Mouse (Mus musculus): Measurements from ENCODE around the gene Col18a1.

The Col18a1 gene

GRCm38 (mm10) chr10:77048196-77048595 lies 118.2 kb downstream of the Col18a1 start:
- DNase-seq: no peak

DNA sequence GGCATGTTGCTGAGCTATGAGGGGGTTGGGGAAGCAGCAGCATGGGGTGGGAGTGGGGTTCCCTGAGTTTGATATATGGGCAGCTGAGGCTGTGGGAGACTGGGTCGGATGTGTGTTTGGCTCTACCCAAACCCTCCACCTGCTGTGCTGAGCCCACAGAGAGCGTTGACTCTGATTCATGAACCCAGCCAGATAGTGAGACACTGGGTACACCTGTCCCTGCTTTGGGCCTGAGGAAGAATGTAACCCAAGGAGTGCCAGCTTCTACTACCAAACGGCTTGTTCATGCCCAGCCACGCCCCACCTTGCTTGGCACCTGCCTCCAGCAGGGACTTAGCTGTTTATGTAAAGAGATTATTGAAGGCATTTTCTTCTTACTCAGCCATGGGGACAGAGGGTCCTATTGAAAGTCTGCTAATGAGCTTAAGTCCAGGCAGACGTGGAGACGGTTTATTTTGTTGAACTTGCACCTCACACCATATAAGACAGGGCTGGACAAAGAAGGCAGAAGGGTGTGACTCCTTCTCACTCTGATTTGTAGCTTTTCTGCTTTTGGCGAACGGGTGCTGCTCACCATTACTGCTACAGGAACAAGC lies 127.7 kb downstream of the Col18a1 start:
- no peak for DNase-seq

DNA sequence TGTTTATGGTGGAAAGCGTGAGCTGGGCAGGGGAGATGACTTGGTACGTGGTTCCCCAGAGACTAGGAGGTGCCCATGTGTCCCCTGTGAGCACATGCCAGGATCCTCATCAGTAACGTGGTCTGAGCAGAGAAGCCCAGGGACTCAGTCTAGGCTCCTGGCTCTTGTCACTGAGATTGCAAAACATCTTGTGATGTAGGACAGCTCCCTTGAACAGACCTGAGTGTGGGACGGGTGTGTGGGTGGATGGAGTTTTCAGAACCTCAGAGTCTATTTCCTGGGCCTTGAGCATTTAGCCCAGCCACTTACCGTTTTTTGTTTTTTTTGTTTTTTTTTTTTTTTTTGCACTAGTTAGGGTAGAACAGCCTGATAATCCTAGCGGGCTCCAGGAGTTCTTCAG lies 130.9 kb downstream of the Col18a1 start:
- no peak for DNase-seq

DNA sequence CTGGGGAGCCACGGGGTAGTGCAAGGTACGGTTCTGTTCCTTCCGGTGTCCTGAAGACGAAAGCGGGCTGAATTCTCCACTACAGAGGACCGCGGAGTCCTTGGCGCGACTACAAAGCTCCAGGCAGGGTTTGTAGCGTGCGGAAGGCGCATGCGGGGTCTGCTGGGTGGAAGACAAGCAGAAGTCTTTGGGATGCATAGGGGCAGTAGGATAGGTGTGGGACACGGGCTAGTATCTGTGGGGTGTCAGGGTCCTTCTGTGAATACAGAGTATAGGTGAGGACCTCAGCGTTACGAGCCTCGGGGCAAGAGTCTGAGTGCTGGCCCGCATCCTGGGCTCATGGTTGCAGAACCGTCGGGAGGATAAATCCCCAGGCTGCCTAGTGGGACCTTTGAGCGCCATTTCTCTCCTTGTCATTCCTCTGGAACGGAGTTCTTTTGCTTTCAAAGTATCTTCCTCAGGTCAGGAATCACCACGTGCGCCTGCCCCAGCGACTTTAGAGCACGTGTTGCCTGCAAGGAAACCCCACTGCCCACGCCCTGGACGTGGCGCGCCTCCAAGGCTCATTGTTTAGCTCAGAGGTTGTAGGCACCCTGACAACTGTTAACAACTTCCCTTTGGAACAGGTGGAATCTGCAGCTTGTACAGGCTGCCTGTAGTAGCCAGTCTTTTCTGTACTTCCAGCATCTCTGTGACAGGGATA lies 132.9 kb downstream of the Col18a1 start:
- peak; percentile 69 to 71 for DNase-seq

DNA sequence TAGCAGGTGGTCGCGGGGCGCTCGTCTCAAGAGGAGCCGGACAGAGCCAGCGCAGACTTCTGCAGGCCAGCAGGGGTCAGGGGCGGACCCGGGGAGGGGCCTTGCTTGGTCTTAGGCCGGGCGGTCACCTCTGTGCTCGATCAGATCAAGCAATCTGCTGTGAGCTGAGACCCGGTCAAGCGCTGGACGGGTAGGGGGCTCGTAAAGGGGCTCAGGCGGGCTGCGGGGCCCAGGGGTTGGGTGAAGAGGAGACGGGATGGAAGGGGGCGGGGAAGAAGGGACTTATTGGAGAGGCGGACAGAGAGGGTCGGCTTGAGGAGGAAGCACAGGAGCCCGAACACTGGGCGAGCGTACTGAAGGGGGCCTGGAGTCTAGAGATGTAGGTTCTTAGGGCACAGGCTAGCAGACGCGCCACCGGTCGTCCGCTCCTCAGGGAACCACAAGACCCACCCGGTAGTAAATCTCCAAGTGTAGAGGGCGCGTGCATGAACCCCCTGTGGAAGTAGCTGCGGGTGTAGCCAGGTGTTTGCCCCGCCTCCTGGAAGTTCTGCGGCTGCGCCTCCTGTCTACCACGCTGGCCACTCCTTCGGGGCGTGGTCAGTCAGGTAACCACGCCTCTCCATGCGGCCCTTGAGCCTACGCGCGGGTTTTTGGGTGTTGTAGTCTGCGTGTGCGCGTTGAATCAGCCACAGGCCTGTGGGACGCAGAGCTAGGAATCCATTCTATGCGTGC lies 133.6 kb downstream of the Col18a1 start:
- peak; percentile 94 to 95 for DNase-seq

DNA sequence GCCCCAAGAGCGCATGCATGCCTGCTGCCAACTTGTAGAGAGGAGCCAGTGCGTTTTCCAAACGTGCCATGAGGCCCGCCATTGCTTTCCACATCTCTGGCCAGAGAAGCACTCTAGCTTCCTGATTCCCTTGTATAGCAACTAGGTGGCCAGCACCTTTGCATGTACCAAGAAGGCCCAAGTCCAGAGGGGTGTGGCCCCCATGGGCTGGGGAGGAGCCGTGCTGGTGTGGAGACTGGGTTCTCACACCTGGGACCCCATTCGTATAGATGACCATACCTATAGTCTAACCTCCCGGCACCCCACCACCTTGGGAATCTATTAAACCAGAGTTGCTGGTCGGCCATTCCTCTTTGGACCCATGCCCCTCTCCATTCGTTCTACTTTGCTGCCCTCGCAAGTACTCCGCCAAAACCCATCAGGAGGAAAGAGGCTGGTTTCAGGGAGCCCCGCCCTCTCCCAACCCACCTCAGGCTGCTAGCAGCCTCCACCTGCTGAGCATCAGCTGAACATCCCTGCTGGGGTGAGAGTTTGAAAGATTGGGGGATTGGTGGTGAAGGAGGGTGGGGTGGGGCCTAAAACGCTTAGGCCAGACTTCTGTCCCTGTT lies 134.5 kb downstream of the Col18a1 start, which contains the start of gene Slc19a1:
Gene Slc19a1 (plus strand): TSS at position 474 of the 608 bp plus-strand sequence.
- DNase-seq: no peak

- DNase-seq: no peak
These were observed 135.7 kb downstream of the Col18a1 start for GRCm38 (mm10) chr10:77030666-77031065.

DNA sequence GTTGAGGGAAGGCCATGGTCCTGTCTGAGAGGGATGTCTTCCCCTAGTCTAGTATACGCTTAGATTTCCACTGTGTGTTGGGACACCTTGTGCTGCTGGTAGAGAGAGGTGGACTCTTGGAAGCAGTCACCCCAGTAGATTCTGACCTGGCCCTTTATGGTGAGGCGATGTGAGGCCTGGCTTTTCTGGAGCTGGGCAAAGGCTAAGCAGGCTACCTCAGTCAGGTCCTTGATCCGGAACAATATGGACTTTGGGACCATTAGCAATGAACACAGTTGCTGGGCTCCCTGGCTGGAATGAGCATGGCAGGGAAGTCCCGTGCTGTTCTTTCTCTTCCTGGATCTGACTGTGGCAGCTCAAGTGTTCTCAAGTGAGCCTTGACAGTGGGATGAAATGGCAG lies 136.6 kb downstream of the Col18a1 start:
- no peak for DNase-seq

DNA sequence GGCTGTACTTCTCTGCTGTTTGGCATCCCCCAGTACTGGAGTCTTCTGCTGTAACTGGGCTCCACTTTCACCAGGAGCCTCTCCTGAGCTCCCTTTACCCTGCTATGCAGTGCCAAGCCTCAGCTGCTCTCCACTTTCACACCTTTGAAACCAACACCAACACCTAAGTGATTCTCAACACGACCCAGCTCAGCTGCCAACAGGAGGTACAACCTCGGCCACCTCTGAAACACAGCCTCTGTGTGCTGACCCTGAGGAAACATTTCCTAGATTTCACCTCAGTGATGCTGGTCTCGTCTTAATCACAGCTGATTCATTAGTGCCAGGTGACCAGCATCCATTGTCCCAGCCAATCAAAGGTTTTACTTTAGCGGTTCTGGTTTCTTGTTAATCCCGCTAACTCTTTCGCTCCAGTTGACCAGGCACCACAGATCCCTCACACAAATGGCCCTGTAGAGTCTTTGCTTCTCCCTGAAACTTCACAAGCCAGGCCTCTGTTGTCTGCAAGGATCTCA lies 137.5 kb downstream of the Col18a1 start:
- DNase-seq: no peak

DNA sequence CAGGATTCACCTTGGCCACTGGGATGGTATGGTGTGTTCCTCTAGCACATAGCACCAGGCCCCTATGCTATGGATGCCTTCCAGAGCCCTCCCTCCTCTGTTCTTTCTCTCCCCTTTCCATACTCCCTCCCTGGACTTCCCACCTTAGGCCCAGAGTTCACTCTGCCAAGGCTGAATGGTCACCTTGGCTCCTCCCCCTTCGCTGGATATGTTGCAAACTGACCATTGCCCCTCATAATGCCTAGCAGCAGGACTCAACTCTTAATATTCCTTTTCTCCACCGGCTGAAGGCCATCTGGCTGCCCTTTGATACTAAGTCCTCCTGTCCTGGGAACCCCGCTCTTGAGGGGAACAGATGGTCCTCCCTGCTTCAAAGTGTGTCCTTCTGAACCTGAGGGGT lies 139.4 kb downstream of the Col18a1 start:
- DNase-seq: no peak

DNA sequence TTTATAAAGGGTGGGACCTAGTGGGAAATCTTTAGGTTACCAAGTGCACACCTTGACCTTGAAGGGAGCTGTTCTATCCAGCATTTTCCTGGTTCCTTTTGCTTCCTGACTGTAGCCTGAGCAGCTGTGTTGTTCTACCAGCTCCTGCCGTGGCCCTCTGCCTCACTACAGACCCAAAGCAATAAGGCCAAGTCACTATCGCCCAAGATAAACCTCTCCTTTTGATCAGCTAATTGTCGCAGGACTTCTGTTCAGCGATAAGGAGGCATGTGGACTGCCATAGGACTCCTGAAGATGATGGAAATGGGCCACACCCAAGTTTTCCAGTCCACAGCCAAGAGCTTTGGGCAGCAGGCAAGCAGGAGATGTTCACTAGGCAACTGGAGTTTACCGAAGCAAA lies 142.1 kb downstream of the Col18a1 start:
- no peak for DNase-seq

DNA sequence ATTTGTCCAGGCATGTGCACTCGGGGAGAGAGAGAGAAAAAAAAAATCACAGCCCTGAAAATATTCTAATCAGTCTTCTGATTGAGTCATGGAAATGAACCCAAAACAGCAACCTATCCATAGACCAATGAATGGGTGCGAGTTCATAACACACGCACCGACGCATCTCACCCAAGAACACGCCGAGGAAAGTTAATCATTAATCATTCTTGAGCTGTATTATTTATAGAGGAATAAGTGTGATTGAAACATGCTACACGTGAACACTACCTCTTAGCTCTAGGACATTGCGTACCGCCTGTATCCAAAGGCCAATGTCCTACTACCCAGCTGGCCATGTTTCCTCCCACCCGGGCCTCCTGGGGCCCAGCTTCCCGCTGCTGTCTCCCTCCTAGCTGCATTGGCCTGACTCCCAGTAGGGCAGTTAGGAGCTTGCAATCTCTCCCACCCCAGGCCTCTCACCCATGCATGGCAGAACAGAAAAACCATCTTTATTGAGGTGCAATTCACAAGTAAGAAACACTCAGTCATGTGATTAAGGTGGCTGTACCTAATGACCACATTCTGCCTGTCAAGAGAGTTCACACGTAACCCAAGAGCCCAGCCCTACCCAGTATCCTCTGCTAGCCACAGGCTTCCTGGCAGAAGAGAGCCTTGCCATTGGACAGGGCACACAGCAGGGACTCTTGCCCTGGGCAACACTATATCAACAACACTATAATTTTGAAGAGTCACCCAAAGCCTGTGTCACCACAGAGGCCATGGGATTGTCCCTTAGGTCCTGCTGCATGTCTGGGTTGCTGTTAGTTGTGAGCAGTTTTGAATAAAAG lies 143.8 kb downstream of the Col18a1 start:
- DNase-seq: no peak

DNA sequence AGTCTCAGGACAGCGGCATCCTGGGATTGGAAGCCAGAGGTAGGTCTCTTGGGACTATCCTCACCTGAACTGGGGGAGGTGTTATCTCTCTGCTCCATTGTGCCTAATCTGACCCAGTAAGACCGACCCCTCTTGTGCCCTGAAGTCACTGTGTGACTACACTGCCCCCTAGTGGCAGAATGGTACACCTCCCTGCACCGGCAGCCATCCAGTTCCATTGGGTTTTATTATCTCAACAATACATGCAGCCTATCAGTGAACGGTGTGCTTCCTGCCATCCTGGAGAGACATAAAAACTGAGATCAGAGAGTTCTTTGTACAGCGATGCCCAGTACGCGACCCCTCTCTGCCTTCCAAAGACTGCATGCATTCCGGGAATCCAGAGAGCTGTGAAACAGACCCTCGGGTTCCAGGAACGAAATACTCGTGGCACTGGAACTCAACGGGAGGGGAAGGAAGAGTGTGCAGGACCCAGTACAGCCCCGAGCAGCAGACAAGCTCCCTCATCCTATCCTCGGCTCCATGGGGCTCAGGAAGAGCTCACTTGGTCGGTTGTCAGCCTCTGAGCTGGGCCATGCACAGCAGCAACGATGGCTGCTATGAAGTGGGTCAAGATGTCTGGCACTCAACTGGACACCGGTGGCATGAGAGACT lies 144.8 kb downstream of the Col18a1 start:
- DNase-seq: peak; percentile 65 to 79

GRCm38 (mm10) chr10:77017662-77018061 lies 148.7 kb downstream of the Col18a1 start:
- DNase-seq: no peak

DNA sequence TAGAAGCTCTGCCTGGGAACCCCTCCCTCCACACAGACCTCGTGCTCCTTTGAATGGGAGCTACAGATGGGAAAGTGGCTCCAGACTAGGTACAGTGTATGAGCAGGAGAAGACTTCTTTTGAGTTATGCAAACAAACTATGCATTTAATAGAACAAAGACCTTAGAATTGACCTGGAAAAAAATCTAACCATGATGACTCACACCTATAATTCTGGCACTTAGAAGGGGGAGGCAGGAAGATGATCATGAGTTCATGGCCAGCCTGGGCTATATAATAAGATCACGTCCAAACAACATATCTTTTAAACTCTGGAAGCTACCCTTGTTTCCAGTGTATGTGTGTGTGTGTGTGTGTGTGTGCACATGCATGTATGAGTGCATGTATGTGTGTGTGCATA lies 149.3 kb downstream of the Col18a1 start:
- no peak for DNase-seq

DNA sequence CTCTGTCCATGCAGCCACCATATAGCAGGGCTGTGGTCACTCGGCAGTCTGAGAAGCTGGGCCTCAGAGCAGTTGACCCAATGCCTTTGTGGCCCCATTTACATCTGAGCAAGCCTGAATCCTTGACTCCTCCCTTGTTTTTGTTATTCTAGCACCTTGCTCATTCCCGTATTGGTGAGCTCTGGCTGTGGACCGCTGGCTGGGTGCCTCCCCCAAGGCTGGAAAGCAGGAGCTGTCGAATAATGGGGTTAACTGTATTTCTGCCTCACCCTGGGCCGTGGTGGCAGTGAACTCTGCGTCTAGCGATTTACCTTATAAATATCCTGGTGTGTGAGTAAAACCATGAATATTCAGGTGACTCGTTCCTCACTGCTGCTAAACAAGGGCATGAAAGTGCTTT lies 149.8 kb downstream of the Col18a1 start:
- DNase-seq: no peak

GRCm38 (mm10) chr10:77016080-77016479 lies 150.3 kb downstream of the Col18a1 start:
- DNase-seq: no peak

DNA sequence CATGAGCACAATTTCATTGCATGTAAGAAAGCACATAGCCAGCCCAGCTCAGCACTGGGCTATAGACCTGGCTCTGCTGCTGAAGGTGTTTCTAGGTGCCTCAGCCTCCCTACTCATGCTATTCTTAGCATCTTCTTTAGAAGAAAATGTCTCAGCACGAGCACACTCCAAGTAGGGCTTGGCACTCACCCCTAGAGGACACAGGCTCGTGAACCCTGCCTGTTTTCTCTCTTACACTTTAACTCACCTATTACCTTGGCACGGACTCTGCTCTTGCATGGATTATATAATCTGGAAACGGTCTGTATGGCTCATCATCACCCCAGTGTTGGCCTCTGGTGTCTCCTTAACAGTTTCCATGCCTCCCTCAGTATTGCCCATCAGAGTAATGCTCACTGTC lies 154.7 kb downstream of the Col18a1 start:
- no peak for DNase-seq

DNA sequence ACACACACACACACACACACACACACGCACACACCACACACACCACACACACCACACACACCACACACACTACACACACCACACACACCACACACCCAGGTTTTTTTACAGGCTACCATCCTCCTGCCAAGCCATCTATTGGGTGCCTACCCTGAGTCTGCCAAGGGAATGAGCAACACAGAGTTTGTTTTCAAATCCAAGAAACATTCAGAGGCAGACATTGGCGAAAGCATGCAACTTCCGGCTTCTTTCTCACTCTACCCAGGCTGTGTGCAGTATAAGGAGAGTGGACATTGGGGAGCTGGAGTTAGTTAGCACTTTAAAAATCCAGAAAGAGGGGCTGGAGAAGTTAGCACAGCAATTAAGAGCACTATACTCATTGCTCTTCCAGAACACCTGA lies 157.7 kb downstream of the Col18a1 start:
- DNase-seq: no peak

- no peak for DNase-seq
These were observed 158.2 kb downstream of the Col18a1 start for GRCm38 (mm10) chr10:77008109-77008561.

GRCm38 (mm10) chr10:77007433-77008108 lies 158.8 kb downstream of the Col18a1 start:
- no peak for DNase-seq

Measured in lung, postnatal 4 days (tissue).